Mouse (Mus musculus): Measurements from ENCODE around the gene Igfbp5. TPM values are rescaled to one million over a fixed set of nuclear protein-coding genes. Genes with fewer than 3 reads are reported as not detected.
A peak's percentile ranks its signal among the peaks of the same experiment; 100 is the strongest.

Gene Igfbp5
- polyA plus RNA-seq, 1 experiment from 2014 or later = 80.3 TPM

- Histone ChIP-seq H3K27me3 (no peaks in the 10 kb centered on the region), H3K4me3 (replicated peaks) (no peak overlapping the region), H3K4me1 (replicated peaks) (no peaks in the 10 kb centered on the region), H3K9me3 (no peaks in the 10 kb centered on the region), H3K27ac (no peak overlapping the region), H3K36me3 (peaks cover 44% of the 10 kb centered on the region; the same call in 1 of the 2 replicates), H3K9ac (replicated peaks) (no peak overlapping the region), H3K4me2 (no peak overlapping the region)
- ATAC-seq (ENCODE audit: insufficient number of reproducible peaks, insufficient read depth, low FRiP score, low TSS enrichment, low read depth) = no peak
- WGBS = 80% methylated on average over 8 of the region's 8 CpGs
Observed at GRCm38 (mm10) chr1:72839356-72839755, 35.3 kb downstream of the Igfbp5 start.

DNA sequence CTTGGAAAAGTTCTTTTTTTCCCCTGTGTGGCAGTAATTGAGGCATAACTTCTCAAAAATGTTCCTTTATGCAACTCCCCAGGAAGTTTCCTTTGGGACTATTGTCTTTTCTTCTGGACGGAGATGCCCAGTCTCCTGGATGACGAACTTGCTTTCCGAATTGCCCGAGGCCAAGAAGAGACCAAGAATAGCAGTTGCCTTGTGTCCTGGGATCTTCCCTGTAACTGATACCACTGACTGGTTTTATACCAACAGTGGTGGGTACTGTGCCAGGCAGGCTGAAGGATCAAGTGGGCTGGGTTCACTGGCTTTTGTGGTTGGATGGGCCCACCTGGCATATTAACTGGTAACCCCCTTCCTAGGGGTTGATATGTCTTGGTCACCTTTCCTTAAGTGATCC is 41.1 kb downstream of the Igfbp5 start:
- Histone ChIP-seq H3K9ac (replicated peaks) (no peak overlapping the region), H3K27ac (no peak overlapping the region), H3K4me2 (no peak overlapping the region), H3K9me3 (no peaks in the 10 kb centered on the region), H3K36me3 (peaks cover 63% of the 10 kb centered on the region; the same call in 1 of the 2 replicates), H3K4me1 (replicated peaks) (peaks cover 10% of the 10 kb centered on the region; the same call in 1 of the 2 replicates), H3K27me3 (no peaks in the 10 kb centered on the region), H3K4me3 (replicated peaks) (no peak overlapping the region)
- 90% methylated on average over 4 of the region's 4 CpGs for WGBS
- ATAC-seq (ENCODE audit: insufficient number of reproducible peaks, insufficient read depth, low FRiP score, low TSS enrichment, low read depth) = no peak

GRCm38 (mm10) chr1:72832715-72833153 is 42.0 kb downstream of the Igfbp5 start:
- H3K36me3 ChIP-seq = peaks cover 63% of the 10 kb centered on the region; the same call in 1 of the 2 replicates
- ATAC-seq (ENCODE audit: insufficient number of reproducible peaks, insufficient read depth, low FRiP score, low TSS enrichment, low read depth) = no peak

DNA sequence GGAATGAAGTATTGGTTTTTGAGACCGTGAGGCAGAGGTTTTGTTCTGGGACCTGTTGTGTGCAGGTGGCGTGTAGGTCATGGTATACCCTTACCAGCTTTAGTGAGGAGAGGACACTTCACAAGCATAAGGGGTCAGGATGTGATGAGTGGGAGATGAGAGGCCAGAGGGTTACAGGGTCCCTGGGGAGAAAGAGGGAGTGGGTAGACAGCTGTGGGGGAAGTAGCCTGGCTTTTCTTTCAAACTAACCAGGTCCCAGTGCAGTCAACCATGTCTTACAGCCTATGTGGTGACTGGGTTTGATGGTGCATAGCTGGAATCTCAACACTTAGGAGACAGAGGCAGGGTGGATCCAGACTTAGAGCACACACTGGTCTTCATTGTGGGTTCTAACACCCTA is 44.2 kb downstream of the Igfbp5 start:
- peaks cover 38% of the 10 kb centered on the region for H3K4me1 ChIP-seq (replicated peaks)
- WGBS = 92% methylated on average over 2 of the region's 2 CpGs

More at GRCm38 (mm10) chr1:72832715-72833153, 42.0 kb downstream of the Igfbp5 start:
- 62% methylated on average over 3 of the region's 3 CpGs for WGBS
- Histone ChIP-seq H3K27ac (peak overlapping the region; percentile 56; the same call in 1 of the 2 replicates), H3K4me2 (no peak overlapping the region), H3K4me1 (replicated peaks) (peaks cover 17% of the 10 kb centered on the region), H3K9me3 (no peaks in the 10 kb centered on the region), H3K4me3 (replicated peaks) (no peak overlapping the region), H3K9ac (replicated peaks) (no peak overlapping the region), H3K27me3 (no peaks in the 10 kb centered on the region)

DNA sequence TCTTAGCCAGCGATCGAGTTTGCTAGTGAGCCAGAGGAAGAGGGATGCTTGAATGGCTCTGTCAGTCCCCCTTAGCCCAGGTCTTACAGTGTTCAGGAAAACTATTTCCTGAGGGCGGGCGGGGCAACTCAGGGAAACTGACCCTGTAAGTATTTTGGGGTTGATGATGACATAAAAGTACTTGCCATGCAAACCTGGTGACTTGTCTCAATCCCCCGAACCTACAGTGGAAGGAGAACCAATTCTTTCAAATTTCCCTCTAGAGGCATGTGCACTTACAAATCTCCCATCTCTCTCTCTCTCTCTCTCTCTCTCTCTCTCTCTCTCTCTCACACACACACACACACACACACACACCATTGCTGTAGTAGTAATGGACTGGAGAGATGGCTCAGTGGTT is 45.8 kb downstream of the Igfbp5 start:
- 95% methylated on average over 5 of the region's 5 CpGs for WGBS
- H3K36me3 ChIP-seq = peaks cover 33% of the 10 kb centered on the region; the same call in 1 of the 2 replicates

More for the DNA sequence above, 44.2 kb downstream of the Igfbp5 start:
- no peak for ATAC-seq (ENCODE audit: insufficient number of reproducible peaks, insufficient read depth, low FRiP score, low TSS enrichment, low read depth)
- no peaks in the 10 kb centered on the region for H3K9me3 ChIP-seq
- no peak overlapping the region for H3K27ac ChIP-seq
- peaks cover 47% of the 10 kb centered on the region; the same call in 1 of the 2 replicates for H3K36me3 ChIP-seq
- no peak overlapping the region for H3K9ac ChIP-seq (replicated peaks)
- H3K4me3 ChIP-seq (replicated peaks) = no peak overlapping the region
- no peaks in the 10 kb centered on the region for H3K27me3 ChIP-seq
- no peak overlapping the region for H3K4me2 ChIP-seq

DNA sequence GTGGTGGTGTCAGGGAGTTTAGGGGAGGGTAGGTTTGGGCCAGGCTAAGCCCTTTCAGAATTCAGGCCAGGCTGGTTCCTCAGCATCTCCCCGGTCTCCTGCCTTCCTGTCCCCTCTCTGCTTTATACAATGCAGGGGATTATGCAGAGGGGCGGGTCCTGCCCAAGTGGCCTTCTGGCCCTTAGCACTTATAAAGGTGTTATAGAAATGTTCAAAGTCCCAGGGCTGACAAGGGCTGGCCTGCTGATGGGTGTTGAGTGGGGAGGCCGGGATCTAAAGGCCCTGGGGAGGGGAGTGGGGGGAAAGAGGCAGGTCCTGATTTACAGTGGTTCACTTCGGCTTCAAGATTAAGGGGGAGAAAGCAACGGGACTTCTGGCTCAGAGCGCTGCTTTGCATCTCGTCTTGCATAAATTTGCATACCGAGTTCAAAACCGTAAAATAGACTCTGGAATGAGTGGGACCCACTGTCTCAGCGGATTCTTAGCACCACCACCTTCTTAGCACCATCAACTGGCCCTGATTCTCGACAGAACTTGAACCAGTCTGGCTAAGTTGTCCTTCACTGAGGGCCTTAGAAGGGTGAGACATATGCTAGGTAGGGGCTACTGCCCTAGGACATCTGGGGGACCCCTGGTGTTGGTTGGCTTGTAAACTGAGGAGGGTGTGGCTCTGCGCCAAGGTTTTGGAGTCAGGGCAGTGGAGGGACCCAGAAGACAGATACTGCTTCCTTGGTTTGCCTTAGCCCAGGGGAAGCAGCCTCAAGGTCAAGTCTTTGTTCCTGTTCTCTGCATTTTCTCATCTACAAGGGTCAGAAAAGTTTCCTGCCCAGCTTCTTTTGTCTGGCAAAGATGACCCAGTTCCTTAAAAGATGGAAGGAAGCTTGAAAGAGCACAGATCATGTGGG is 47.0 kb downstream of the Igfbp5 start:
- Histone ChIP-seq H3K27me3 (no peaks in the 10 kb centered on the region; the same call in 1 of the 2 replicates), H3K4me2 (peak overlapping the region; percentile 97), H3K9ac (replicated peaks) (peak overlapping the region; percentile 76), H3K4me3 (replicated peaks) (peak overlapping the region; percentile 80), H3K36me3 (peaks cover 25% of the 10 kb centered on the region; the same call in 1 of the 2 replicates), H3K9me3 (no peaks in the 10 kb centered on the region), H3K4me1 (replicated peaks) (peaks cover 37% of the 10 kb centered on the region), H3K27ac (peak overlapping the region; percentile 85)
- no peak for ATAC-seq (ENCODE audit: insufficient number of reproducible peaks, insufficient read depth, low FRiP score, low TSS enrichment, low read depth)
- 11% methylated on average over 12 of the region's 12 CpGs for WGBS

More for the DNA sequence above, 45.8 kb downstream of the Igfbp5 start:
- ATAC-seq (ENCODE audit: insufficient number of reproducible peaks, insufficient read depth, low FRiP score, low TSS enrichment, low read depth) = no peak
- H3K4me2 ChIP-seq = no peak overlapping the region
- H3K4me1 ChIP-seq (replicated peaks) = peaks cover 40% of the 10 kb centered on the region
- no peaks in the 10 kb centered on the region; the same call in 1 of the 2 replicates for H3K27me3 ChIP-seq
- no peaks in the 10 kb centered on the region for H3K9me3 ChIP-seq
- no peak overlapping the region for H3K27ac ChIP-seq
- H3K4me3 ChIP-seq (replicated peaks) = no peak overlapping the region
- no peak overlapping the region for H3K9ac ChIP-seq (replicated peaks)

GRCm38 (mm10) chr1:72826931-72827330 is 47.8 kb downstream of the Igfbp5 start:
- Histone ChIP-seq H3K4me2 (peak overlapping the region; percentile 97), H3K9me3 (no peaks in the 10 kb centered on the region), H3K4me3 (replicated peaks) (peak overlapping the region; percentile 80), H3K4me1 (replicated peaks) (peaks cover 33% of the 10 kb centered on the region), H3K27me3 (no peaks in the 10 kb centered on the region; the same call in 1 of the 2 replicates), H3K9ac (replicated peaks) (peak overlapping the region; percentile 76), H3K36me3 (peaks cover 20% of the 10 kb centered on the region; the same call in 1 of the 2 replicates), H3K27ac (peak overlapping the region; percentile 85)
- WGBS = 2% methylated on average over 7 of the region's 7 CpGs
- ATAC-seq (ENCODE audit: insufficient number of reproducible peaks, insufficient read depth, low FRiP score, low TSS enrichment, low read depth) = no peak

DNA sequence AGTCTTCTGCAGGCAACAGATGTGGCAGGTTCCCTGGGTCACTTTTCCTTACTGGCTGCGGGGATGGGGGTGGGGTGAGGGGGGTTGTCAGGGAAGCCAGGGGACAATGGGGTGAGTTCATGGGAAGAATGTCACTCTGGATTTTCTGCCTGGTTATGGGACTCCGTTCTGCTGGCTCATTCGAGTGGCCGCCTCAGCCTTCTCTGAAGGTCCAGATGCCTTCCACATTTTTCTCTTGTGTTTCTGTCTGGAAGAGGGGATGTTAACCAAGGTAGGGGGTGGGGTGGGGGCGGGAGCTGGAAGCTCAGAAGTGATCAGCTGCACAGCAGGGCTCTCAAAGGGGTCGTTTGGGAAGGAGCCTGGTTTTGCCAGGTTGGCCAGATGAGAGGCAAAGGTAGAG is 48.2 kb downstream of the Igfbp5 start:
- Histone ChIP-seq H3K27ac (peak overlapping the region; percentile 85), H3K27me3 (no peaks in the 10 kb centered on the region; the same call in 1 of the 2 replicates), H3K4me3 (replicated peaks) (peak overlapping the region; percentile 80), H3K4me1 (replicated peaks) (peaks cover 33% of the 10 kb centered on the region), H3K9me3 (no peaks in the 10 kb centered on the region), H3K36me3 (peaks cover 17% of the 10 kb centered on the region; the same call in 1 of the 2 replicates), H3K9ac (replicated peaks) (peak overlapping the region; percentile 76), H3K4me2 (peak overlapping the region; percentile 97)
- 2% methylated on average over 6 of the region's 6 CpGs for WGBS
- ATAC-seq (ENCODE audit: insufficient number of reproducible peaks, insufficient read depth, low FRiP score, low TSS enrichment, low read depth) = no peak

GRCm38 (mm10) chr1:72825921-72826320 is 48.8 kb downstream of the Igfbp5 start:
- Histone ChIP-seq H3K4me3 (replicated peaks) (peak overlapping the region; percentile 80), H3K4me1 (replicated peaks) (peaks cover 33% of the 10 kb centered on the region), H3K27me3 (no peaks in the 10 kb centered on the region; the same call in 1 of the 2 replicates), H3K9ac (replicated peaks) (peak overlapping the region; percentile 76), H3K27ac (peak overlapping the region; percentile 85), H3K9me3 (no peaks in the 10 kb centered on the region), H3K36me3 (0 out of 2 replicates have a peak, but pooled peaks cover 11% of the 10 kb centered on the region), H3K4me2 (peak overlapping the region; percentile 97)
- no peak for ATAC-seq (ENCODE audit: insufficient number of reproducible peaks, insufficient read depth, low FRiP score, low TSS enrichment, low read depth)
- 2% methylated on average over 4 of the region's 4 CpGs for WGBS

GRCm38 (mm10) chr1:72825286-72825685 is 49.4 kb downstream of the Igfbp5 start:
- under 1% methylated on average over 20 of the region's 20 CpGs for WGBS
- no peaks in the 10 kb centered on the region; the same call in 1 of the 2 replicates for H3K27me3 ChIP-seq
- no peaks in the 10 kb centered on the region for H3K9me3 ChIP-seq
- H3K36me3 ChIP-seq = 0 out of 2 replicates have a peak, but pooled peaks cover 5% of the 10 kb centered on the region
- peak overlapping the region; percentile 80 for H3K4me3 ChIP-seq (replicated peaks)
- H3K4me1 ChIP-seq (replicated peaks) = peaks cover 33% of the 10 kb centered on the region
- peak overlapping the region; percentile 76 for H3K9ac ChIP-seq (replicated peaks)
- no peak for ATAC-seq (ENCODE audit: insufficient number of reproducible peaks, insufficient read depth, low FRiP score, low TSS enrichment, low read depth)
- peak overlapping the region; percentile 85 for H3K27ac ChIP-seq
- peak overlapping the region; percentile 97 for H3K4me2 ChIP-seq

DNA sequence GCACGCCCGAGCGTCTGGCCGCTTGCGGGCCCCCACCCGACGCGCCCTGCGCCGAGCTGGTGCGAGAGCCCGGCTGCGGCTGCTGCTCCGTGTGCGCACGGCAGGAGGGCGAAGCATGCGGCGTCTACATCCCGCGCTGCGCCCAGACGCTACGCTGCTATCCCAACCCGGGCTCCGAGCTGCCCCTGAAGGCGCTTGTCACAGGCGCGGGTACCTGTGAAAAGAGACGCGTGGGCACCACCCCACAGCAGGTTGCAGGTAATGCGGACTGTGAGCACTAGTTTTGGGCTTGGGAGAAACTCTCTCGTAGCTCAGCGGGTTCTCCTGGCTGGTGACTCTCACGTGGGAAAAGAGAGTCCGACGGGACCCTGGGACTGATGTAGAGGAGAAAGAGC is 50.0 kb downstream of the Igfbp5 start:
- WGBS = 0% methylated on average over 35 of the region's 37 CpGs
- peak; percentile 39; the same call in 1 of the 2 replicates for ATAC-seq (ENCODE audit: insufficient number of reproducible peaks, insufficient read depth, low FRiP score, low TSS enrichment, low read depth)
- Histone ChIP-seq H3K36me3 (0 out of 2 replicates have a peak, but pooled peaks cover under 1% of the 10 kb centered on the region), H3K27ac (peak overlapping the region; percentile 85), H3K4me3 (replicated peaks) (peak overlapping the region; percentile 80), H3K4me1 (replicated peaks) (peaks cover 33% of the 10 kb centered on the region), H3K27me3 (no peaks in the 10 kb centered on the region; the same call in 1 of the 2 replicates), H3K4me2 (peak overlapping the region; percentile 97), H3K9ac (replicated peaks) (peak overlapping the region; percentile 76), H3K9me3 (no peaks in the 10 kb centered on the region)

Measured in limb, embryonic 12.5 days (tissue).